Mouse (Mus musculus): ENCODE results near the gene Fam129a. TPM values are rescaled to one million over a fixed set of nuclear protein-coding genes. Genes with fewer than 3 reads are reported as not detected.

The Fam129a gene
- 10 to 100 TPM; 12.8 to 18.2 TPM for total RNA-seq (2021)

DNA sequence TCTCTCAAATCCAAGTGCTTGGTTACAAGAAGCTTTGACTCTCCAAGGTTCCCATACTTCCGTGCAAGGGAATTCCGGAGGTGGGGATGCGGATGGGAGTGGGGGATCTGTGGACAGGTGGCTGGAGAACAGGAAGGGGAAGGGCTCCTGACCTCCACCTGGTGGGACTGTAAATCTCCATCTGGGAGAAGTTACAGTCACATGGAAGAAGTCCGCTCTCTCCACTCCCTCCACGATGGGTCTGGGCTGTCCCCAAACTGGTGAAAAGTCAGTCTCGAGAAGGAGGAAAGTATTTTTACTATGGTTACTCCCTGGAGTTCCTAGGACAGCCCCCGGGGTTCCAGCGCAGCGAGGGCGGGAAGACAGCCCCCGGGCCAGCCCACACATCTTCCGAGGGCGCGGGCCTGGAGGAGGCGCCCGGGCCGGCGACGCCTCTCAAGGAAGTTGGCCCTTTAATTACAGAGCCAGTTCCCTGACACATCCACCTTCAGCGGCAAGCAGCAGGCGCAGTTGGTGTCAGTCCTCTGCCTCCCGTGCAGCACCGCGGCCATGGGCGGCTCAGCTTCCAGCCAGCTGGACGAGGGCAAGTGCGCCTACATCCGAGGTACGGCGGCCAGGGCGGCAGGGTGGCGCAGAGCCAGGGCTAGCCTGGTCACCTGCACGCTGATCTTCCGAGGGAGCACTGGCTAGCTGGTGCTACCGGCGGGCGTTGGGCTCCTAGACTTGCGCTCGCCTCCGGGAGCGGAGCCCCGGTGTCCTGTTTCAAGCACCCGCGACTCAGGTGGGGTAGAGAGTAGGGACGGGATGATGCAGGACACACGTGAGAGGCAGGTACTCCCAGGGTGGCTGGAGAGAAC lies at the start of gene Fam129a:
Fam129a (plus strand) TSS at position 206 of the 857 bp plus-strand sequence.
- intact Hi-C loops (cut with DNase I): loop anchor here (5.0 kb wide), 2 partner anchors 51 to 116 kb away; no protein-coding TSS in a partner anchor
- DNase-seq: peak; percentile 72 to 76

DNA sequence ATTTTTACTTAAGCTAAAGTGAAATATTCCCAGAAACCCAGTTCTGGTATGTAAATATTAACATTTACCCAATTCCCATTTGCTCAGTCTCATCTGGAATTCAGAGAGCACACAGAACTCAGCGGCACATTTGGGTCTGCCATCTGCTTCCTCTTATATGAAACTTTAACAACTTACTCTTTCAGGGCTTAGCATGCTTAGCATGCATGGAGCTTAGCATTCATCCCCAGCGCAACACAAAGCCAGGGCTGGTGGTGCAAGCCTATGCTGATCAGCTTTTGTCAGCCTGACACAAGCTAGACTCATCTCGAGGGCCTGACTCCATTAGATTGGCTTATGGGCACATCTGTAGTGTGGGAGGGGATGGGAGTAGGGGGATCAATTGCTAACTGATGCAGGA lies 44.3 kb upstream of the Fam129a start:
- intact Hi-C loops (cut with DNase I): no loop called here
- no peak for DNase-seq

DNA sequence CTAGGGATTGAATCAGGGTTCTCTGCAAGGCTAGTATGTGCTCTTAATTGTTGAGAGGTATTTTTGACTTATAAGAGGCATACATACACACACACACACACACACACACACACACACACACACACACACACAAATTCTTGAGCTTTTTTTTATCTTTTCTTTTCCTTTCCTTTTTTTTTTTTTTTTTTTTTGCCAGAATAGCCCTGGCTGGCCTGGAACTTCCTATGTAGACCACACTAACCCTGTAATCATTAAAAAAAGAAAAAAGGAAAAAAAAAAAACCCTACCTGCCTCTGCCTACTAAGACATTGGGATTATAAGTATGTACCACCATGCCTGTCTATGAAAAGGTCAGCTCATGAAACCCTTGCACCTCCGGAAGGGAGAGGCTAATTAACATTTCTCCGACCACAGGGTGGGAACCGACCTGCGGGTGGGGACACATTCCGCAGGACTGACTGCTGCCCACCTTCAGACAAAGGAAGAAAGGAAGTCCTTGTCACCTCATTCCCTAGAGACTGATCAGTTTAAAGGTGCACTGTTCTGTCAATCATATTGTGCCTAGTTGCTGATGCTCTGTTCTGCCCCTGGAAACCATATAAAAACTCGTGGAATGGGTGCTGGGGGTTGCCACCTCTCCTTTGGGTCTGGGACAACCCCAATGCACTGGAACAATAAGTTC lies 27.0 kb upstream of the Fam129a start:
- no peak for DNase-seq
- intact Hi-C loops (cut with DNase I): no loop called here

DNA sequence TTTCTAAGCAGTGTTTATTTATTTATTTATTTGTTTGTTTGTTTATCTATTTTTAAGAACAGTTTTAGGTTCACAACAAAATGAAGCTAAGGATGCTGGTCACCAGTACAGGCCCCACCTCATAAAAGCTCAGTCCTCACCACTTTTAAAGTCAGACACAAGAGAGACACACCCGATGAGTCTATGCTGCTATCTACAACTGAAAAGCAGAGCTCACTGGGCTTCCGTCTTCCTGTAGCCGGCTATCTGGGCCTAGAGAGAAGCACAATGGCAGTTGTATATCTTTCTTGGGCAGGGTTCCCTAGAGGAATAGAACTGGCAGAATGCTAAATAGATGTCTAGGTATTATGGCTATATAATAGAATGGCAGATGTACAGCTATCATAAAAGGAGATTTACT lies 26.4 kb upstream of the Fam129a start:
- DNase-seq: no peak
- intact Hi-C loops (cut with DNase I): no loop called here

DNA sequence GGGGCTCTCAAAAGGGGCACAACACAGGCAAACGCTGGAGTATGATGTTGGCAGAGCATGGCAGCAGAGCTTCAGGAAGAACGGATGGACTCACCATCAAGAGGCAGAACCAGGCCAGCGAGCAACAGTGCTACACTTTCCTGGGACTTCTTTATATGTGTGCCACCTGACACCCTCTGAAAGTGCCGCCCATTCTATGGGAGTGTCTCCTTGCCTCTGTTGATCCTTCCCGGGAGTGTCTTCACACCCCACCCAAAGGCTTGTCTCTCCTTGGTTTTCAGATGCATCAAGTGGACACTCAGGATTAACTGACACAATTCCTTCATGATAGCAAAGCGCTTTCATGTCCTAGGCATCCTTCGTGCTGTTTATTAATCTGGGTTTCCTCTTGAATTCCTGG lies 25.4 kb upstream of the Fam129a start:
- DNase-seq: no peak
- intact Hi-C loops (cut with DNase I): no loop called here

DNA sequence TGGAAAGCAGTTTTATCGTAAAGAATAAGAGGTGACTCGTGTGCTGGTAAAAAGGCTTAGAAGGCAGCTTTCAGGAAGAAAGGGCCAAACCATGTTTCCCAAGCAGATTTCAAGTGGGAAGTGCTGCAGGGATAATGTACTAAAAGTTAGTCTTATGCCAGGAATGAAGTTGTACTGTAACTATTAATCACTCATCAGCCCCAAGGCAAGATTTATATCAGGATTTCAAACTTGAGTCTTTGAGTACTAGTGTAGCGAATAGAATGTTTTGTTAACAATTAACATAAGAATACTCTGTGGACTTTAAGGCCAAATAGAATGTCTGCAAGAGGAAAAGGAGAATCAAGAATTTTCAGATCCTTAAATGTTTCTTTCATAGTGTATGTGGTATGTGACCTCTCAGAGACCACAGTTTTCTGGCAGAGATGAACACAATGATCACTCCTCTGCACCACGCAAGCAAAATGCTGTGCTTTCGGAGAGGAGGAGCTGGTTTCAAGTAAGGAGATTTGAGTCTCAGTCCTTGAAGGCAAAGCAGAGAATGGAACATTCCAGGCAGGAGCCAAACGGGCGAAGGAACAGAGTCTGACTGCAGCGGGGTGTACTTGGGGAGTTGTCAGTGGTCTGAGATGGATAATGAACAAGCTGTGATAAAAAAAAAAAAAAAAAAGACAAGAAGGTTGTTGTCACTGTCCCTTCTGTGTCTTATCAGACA lies 21.9 kb upstream of the Fam129a start:
- DNase-seq: no peak

DNA sequence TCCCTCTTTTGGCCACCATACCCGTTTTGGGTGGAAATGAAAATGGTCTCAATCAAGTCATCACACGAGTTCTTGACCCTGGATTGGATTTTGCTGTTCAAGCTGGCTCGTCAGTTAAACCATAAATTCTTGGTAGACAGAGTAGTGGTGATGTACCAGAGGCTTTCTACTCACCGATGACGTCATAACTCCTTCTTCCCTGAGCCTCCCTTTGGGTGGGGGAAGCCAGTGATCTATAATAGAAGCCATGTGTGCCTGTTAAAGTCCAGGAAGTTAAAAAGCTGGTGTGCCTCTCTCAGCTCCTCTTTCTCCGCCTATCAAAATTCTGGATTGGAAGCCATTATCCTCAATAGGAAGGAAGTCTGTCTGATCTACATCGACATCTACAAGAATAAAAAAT lies 21.2 kb upstream of the Fam129a start:
- intact Hi-C loops (cut with DNase I): no loop called here
- no peak for DNase-seq

More for the DNA sequence above, 21.9 kb upstream of the Fam129a start:
- intact Hi-C loops (cut with DNase I): no loop called here

DNA sequence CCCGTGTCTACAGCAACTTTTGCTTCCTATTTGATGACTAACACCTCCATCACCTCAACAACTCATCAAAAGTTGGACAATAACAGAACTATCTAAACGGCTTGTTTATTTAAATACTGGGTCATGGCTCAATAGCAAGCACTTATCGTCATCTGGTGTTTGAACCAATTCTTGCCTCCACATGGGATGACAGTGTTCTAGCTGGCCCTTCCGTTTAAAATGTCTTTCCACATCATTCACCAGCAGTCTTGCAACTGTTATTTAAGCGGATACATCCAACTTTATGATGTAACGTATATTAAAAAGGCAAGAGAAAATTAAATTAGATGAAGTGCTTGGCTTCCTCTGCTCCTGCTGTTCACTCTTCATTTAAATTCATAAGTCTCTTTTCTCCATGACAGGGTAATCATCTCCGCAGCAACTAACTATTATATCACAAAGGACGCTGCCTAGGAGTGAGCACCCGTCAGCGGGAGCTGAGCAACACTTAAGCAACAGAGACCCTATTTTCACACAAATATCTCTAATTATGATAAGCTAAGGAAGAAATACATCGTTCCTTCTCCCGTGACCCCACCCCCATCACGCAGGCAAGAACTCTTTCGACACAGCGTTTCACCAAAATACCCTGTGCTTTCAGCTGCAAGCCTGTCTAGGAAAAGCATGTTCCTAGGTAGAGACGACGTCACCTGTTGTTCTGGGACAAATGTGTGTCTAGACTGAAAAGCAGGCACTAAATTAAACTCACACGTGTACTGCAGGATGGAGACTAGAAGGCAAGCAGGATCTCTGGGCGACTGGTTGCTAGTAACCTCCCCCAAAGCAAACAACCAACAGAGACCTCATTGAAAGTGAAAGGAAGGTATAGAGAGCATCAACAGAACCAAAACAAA lies 20.2 kb upstream of the Fam129a start:
- intact Hi-C loops (cut with DNase I): no loop called here
- DNase-seq: no peak

DNA sequence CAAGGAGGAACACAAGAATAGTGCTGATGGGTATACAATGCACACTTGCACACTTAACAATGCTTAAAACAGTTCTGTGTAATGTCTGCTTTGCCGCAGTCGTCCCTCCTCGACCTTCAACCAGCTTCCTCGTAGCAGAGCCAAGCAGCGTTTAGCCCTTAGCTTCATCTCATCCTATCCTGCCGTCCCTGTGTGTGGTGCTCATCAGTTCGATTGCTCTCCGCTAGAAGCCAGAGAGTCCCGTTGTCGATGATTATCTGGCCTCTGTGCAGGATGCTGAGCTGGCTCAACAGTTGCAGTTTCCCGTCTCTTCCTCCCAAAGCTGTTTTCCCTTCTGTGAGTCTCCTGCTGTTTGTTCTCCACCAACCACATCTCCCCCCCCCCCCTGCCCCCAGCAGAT lies 10.4 kb upstream of the Fam129a start:
- intact Hi-C loops (cut with DNase I): no loop called here
- DNase-seq: no peak

DNA sequence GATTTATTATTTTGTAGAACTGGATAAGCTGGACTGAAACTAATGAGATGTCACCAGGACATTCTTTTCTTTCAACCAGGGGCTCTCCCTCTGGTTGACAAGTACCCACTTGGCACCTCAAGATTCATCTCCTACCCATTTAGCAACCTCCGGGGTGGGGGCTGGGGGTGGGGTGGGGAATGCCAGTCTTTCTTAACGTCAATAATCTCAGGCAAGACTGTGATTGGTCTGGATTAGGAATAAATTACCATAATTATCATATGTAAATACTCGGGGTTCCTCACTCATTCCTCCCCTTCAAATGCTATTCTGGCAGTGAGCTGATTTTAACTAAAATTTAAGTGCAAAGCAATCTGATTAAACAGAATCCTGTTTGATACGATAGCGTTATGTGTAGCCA lies 7.6 kb upstream of the Fam129a start:
- intact Hi-C loops (cut with DNase I): no loop called here
- DNase-seq: no peak

DNA sequence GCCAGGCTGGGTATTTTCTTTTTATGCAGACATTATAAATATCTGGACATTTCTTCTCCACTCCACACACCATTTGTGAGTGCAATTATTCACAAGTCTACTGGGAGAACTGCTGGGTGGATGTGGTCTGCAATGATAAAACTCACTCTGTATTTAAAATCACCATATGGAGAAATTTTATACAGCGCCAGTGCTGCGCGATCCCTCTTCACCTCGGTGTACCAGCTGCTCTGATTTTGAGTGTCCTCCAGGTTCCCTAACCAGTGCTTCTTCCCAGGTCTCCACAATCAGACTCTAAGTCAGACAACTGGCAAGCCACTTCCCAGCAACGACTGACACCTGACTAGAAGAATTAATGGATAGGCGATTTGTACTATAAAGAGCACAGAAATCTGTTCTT lies 7.1 kb upstream of the Fam129a start:
- intact Hi-C loops (cut with DNase I): loop anchor here (1.0 kb wide), 1 partner anchor 142 kb away; no protein-coding TSS in a partner anchor
- no peak for DNase-seq

DNA sequence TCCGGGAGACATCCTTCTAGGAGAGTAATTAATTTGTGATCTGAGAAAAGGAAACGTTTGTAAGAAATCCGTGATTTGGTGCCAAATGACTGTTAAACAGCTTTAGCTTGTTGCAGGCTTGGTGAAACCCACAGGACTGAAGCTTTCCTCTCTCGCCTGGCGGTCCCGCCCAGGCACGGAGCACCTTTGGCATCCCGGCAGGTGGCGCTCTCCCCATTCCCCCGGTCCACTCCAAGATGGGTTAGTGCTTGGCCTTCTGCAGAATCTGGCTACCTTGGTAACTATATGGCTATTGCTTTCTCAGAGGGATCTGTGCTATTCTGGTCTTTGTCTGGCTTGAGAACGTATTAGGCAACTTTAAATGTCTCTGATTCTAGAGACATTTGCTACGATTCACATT lies 6.6 kb upstream of the Fam129a start:
- intact Hi-C loops (cut with DNase I): loop anchor here (1.0 kb wide), 1 partner anchor 142 kb away; no protein-coding TSS in a partner anchor
- peak; percentile 89 to 94 for DNase-seq

DNA sequence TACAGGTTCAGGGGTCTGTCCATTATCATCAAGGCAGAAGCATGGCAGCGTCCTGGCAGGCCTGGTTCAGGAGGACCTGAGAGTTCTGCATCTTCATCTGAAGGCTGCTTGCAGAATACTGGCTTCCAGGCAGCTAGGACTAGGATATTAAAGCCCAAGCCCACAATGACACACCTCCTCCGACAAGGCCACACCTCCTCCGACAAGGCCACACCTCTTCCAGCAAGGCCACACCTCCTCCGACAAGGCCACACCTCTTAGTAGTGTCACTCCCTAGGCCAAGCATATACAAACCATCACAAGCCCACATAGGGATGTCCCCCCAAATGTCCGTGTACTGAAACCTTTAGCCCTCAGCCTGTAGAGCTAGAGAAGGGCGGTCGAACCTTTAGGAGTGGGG lies 2.3 kb upstream of the Fam129a start:
- no peak for DNase-seq
- intact Hi-C loops (cut with DNase I): no loop called here

DNA sequence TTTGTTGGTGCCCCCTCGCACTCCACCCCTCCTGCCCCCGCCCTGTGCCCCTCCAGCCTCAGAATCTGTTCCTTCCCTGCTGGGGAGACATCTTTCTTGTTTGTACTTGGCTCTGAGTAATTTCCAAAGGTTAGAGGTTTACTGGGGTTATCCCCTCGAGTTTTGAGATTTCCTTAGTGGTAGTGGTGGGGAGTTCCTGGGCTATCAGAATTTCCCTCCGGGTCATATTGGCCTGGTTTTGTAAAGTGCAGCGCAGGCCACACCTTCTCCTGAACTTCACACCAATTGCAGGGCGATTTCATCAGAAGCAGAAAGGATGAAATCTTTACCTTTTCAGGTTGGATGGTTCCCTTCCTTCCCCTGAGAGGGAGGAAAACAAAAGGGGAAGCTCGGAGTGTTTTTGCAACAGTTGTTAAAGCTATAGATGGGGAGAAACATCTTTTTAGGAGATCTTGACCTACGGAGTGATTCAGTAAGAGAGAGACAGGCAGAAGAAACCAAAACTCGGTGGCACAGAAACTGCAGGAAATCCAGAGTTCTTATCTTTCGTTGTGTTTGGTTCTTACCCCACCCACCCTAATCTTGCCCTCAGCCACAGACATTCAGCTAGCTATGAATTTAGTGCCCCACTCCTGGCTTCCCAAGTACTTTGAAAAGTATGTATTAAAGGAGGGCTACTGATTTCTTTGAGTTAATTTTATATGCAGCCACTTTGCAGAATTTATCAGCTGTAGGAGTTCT lies 1.0 kb downstream of the Fam129a start:
- DNase-seq: no peak

DNA sequence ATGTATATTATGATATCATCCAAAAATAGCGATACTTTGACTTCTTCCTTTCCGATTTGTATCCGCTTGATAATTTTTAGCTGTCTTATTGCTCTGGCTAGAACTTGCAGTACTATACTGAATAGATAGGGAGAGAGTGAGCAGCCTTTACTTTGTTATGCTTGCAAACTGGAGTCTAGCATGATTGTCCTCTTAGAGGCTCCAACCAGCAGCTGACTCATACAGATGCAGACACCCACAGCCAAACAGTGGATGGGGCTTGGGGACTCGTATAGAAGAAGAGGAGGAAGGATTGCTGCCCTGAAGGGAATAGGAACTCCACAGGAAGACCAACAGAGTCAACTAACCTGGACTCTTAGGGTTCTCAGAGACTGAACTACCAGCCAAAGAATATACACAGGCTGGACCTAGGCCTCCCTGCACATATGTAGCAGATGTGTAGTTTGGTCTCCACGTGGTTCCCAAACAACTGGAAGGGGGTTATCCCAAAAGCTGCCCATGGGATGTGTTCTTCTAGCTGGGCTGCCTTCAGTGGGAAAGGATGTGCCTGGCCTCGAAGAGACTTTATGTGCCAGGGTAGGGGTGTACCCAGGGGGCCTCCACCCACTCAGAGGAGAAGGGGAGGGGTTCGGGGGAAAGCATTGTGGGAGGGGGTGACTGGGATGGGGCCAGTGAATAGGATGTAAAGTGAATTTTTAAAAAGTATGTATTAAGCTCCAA lies 1.8 kb downstream of the Fam129a start:
- DNase-seq: no peak
- intact Hi-C loops (cut with DNase I): loop anchor here (5.0 kb wide), 2 partner anchors 50 to 115 kb away; no protein-coding TSS in a partner anchor

More for the DNA sequence above, 1.0 kb downstream of the Fam129a start:
- intact Hi-C loops (cut with DNase I): loop anchor here (5.0 kb wide), 2 partner anchors 50 to 115 kb away; no protein-coding TSS in a partner anchor

DNA sequence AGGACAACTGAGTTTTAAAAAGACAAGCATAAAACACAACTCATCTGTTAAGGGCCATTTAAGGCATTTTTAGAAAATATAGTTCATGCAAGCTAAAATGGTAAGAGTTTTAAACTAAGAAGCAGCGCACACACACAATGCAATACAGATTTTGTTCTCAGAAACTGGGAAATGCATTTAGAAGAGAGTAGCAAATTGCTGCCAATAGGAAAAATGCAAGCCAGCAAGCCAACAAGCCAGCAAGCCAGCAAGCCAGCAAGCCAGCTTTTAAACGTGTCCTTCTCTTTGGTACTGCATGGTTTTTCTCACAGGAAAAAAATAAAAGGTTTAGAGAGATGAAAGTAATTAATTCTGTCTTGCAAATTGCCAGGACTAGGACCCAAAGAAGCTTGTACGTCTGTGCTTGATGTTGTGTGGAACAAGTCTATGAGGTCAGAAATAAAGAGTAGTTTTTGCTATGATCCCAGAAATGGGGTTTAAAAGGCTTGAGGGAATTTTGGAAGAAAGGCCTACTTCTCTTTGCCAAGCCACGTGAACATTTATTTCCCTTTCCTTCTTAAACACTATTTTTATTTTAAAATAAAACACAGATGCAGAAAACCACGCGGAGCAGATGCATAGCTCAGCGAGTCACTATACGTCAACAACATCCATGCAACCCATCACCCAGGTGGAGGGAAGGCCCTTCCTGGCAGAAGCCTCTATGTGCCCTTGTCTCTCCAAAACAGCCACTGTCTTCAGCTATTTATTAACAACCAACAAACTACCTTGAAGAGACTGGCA lies 9.4 kb downstream of the Fam129a start:
- DNase-seq: no peak
- intact Hi-C loops (cut with DNase I): no loop called here

DNA sequence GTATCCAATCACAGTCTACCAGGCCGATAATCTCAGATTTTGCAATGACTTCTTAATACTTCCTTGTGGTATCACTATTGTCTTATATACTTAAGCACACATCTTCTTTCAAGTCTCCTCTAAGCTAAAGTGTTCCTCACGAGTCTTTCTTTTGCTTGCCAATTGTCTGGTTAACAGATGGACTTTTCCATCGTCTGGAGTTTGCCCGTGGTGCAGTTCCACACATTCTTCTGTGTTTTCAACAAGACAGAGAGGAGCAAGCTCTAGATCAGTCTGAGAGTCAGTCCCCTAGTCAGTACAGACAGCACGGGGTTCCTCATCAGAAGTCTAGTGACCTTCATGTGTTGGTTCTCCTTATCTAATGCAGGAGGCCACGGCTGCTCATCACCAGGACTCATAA lies 10.5 kb downstream of the Fam129a start:
- intact Hi-C loops (cut with DNase I): no loop called here
- no peak for DNase-seq

DNA sequence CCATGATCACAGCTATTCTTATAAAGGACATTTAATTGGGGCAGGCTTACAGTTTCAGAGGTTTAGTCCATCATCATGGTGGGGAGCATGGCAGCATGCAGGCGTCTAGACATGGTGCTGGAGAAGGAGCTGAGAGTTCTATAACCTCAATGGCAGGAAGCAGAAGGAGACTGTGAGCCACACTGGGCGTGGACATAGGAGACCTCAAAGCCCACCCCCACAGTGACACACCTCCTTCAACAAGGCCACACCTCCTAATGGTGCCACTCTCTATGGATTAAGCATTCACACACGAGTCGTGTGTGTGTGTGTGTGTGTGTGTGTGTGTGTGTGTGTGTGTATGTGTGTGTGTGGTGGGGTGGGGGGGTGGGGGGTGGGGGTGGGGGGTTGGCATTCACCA lies 11.0 kb downstream of the Fam129a start:
- no peak for DNase-seq

More for the DNA sequence above, 11.0 kb downstream of the Fam129a start:
- intact Hi-C loops (cut with DNase I): no loop called here

Data from heart, postnatal 36 days (tissue).